Mouse (Mus musculus): ENCODE measurements around the gene Eml4.

- TF ChIP-seq CTCF (IDR thresholded peaks at IDR 0.05; ENCODE audit: extremely low read depth, insufficient read depth, low read length) (no peak), POLR2A (IDR thresholded peaks at IDR 0.05; ENCODE audit: extremely low read depth, insufficient read depth, low read length) (no peak)
Observed at GRCm38 (mm10) chr17:83457271-83457670, 106.5 kb downstream of the Eml4 start.

Measured in cortical plate, adult 2 months (tissue).